Mouse (Mus musculus) liver, embryonic 14.5 days (tissue): ENCODE measurements around the gene Ptpn14.

Experiments used
- CTCF ChIP-seq: IDR thresholded peaks from 2 replicates; pipeline ENCODE4 v1.5.1; 2016; ENCODE audit warnings: antibody characterized with exemption, low read depth, control low read depth
- EP300 ChIP-seq: IDR thresholded peaks from 2 replicates; pipeline ENCODE4 v1.6.1; 2016; ENCODE audit warnings: antibody characterized with exemption, low read depth

- TF ChIP-seq CTCF (no peak), EP300 (no peak)
Measured at GRCm38 (mm10) chr1:189902413-189902812, 174.3 kb downstream of the Ptpn14 start.
